Mouse (Mus musculus): ENCODE measurements around the gene Slc39a7. TPM values are rescaled to one million over a fixed set of nuclear protein-coding genes. Genes with fewer than 3 reads are reported as not detected.

The Slc39a7 gene
- polyA plus RNA-seq, 1 experiment from 2014 or later, result 56.3 TPM

- no peak for ATAC-seq (ENCODE audit: insufficient read depth)
- peaks cover 80% of the 10 kb centered on the region for H3K4me1 ChIP-seq (replicated peaks)
- peak overlapping the region; percentile 82 for H3K9ac ChIP-seq
- H3K27ac ChIP-seq (replicated peaks), result peak overlapping the region; percentile 97; the same call in 1 of the 2 replicates
- H3K9me3 ChIP-seq (replicated peaks), result no peaks in the 10 kb centered on the region
- peak overlapping the region; percentile 98 for H3K4me3 ChIP-seq (replicated peaks)
- peak overlapping the region; percentile 93 for H3K4me2 ChIP-seq
- WGBS (ENCODE audit: insufficient replicate concordance), result 77% methylated on average over 21 of the region's 21 CpGs
- H3K27me3 ChIP-seq, result peaks cover 3% of the 10 kb centered on the region; the same call in 1 of the 2 replicates
- H3K36me3 ChIP-seq (replicated peaks), result peaks cover 30% of the 10 kb centered on the region
Observed at GRCm38 (mm10) chr17:34029890-34030595, 1.4 kb downstream of the Slc39a7 start.

GRCm38 (mm10) chr17:34029150-34029889 is 2.2 kb downstream of the Slc39a7 start:
- Histone ChIP-seq H3K27me3 (peaks cover 3% of the 10 kb centered on the region; the same call in 1 of the 2 replicates), H3K4me2 (peak overlapping the region; percentile 93; the same call in 1 of the 2 replicates), H3K36me3 (replicated peaks) (peaks cover 26% of the 10 kb centered on the region), H3K9ac (no peak overlapping the region), H3K27ac (replicated peaks) (0 out of 2 replicates have a peak overlapping the region, but pooled peaks have one; percentile 97), H3K4me3 (replicated peaks) (peak overlapping the region; percentile 98; the same call in 1 of the 2 replicates), H3K4me1 (replicated peaks) (peaks cover 85% of the 10 kb centered on the region), H3K9me3 (replicated peaks) (no peaks in the 10 kb centered on the region)
- no peak for ATAC-seq (ENCODE audit: insufficient read depth)
- 73% methylated on average over 18 of the region's 18 CpGs for WGBS (ENCODE audit: insufficient replicate concordance)

GRCm38 (mm10) chr17:34028501-34029149 is 2.9 kb downstream of the Slc39a7 start:
- 81% methylated on average over 17 of the region's 17 CpGs for WGBS (ENCODE audit: insufficient replicate concordance)
- Histone ChIP-seq H3K27me3 (peaks cover 3% of the 10 kb centered on the region; the same call in 1 of the 2 replicates), H3K4me1 (replicated peaks) (peaks cover 88% of the 10 kb centered on the region), H3K27ac (replicated peaks) (peak overlapping the region; percentile 81; the same call in 1 of the 2 replicates), H3K4me2 (peak overlapping the region; percentile 99), H3K9ac (no peak overlapping the region), H3K36me3 (replicated peaks) (peaks cover 25% of the 10 kb centered on the region), H3K4me3 (replicated peaks) (peak overlapping the region; percentile 75), H3K9me3 (replicated peaks) (no peaks in the 10 kb centered on the region)
- no peak for ATAC-seq (ENCODE audit: insufficient read depth)

GRCm38 (mm10) chr17:34027656-34028223 is 3.7 kb downstream of the Slc39a7 start, which contains the start of gene H2-Ke6:
Gene H2-Ke6 (minus strand): TSS chr17:34028060.
- peaks cover 3% of the 10 kb centered on the region; the same call in 1 of the 2 replicates for H3K27me3 ChIP-seq
- H3K36me3 ChIP-seq (replicated peaks), result peaks cover 29% of the 10 kb centered on the region
- peak within 1 kb of the TSS; percentile 81 for H3K27ac ChIP-seq (replicated peaks)
- peaks cover 81% of the 10 kb centered on the region for H3K4me1 ChIP-seq (replicated peaks)
- H3K4me3 ChIP-seq (replicated peaks), result peak within 1 kb of the TSS; percentile 75
- no peaks in the 10 kb centered on the region for H3K9me3 ChIP-seq (replicated peaks)
- H3K4me2 ChIP-seq, result peak within 1 kb of the TSS; percentile 99
- peak; percentile 74 for ATAC-seq (ENCODE audit: insufficient read depth)
- under 1% methylated on average over 49 of the region's 49 CpGs for WGBS (ENCODE audit: insufficient replicate concordance)
- H3K9ac ChIP-seq, result peak within 1 kb of the TSS; percentile 67

- Histone ChIP-seq H3K27me3 (peaks cover 3% of the 10 kb centered on the region; the same call in 1 of the 2 replicates), H3K4me1 (replicated peaks) (peaks cover 74% of the 10 kb centered on the region), H3K36me3 (replicated peaks) (peaks cover 35% of the 10 kb centered on the region), H3K4me2 (peak overlapping the region; percentile 99), H3K9me3 (replicated peaks) (no peaks in the 10 kb centered on the region), H3K9ac (peak overlapping the region; percentile 67), H3K27ac (replicated peaks) (peak overlapping the region; percentile 81), H3K4me3 (replicated peaks) (peak overlapping the region; percentile 75)
- ATAC-seq (ENCODE audit: insufficient read depth), result no peak
- WGBS (ENCODE audit: insufficient replicate concordance), result 12% methylated on average over 36 of the region's 36 CpGs
Observed at GRCm38 (mm10) chr17:34026917-34027655, 4.4 kb downstream of the Slc39a7 start.

- 0 out of 2 replicates have a peak overlapping the region, but pooled peaks have one; percentile 83 for H3K4me3 ChIP-seq (replicated peaks)
- no peak for ATAC-seq (ENCODE audit: insufficient read depth)
- H3K27ac ChIP-seq (replicated peaks), result no peak overlapping the region
- peaks cover 3% of the 10 kb centered on the region; the same call in 1 of the 2 replicates for H3K27me3 ChIP-seq
- H3K9me3 ChIP-seq (replicated peaks), result no peaks in the 10 kb centered on the region
- peaks cover 42% of the 10 kb centered on the region for H3K36me3 ChIP-seq (replicated peaks)
- WGBS (ENCODE audit: insufficient replicate concordance), result 32% methylated on average over 2 of the region's 2 CpGs
- no peak overlapping the region for H3K9ac ChIP-seq
- H3K4me1 ChIP-seq (replicated peaks), result peaks cover 74% of the 10 kb centered on the region
- H3K4me2 ChIP-seq, result peak overlapping the region; percentile 99; the same call in 1 of the 2 replicates
Observed at GRCm38 (mm10) chr17:34026221-34026620, 5.3 kb downstream of the Slc39a7 start.

- H3K27me3 ChIP-seq, result peaks cover 3% of the 10 kb centered on the region; the same call in 1 of the 2 replicates
- 50% methylated on average over 7 of the region's 7 CpGs for WGBS (ENCODE audit: insufficient replicate concordance)
- peak overlapping the region; percentile 99 for H3K4me2 ChIP-seq
- H3K4me3 ChIP-seq (replicated peaks), result peak overlapping the region; percentile 83
- H3K9ac ChIP-seq, result no peak overlapping the region; the same call in 1 of the 2 replicates
- peaks cover 71% of the 10 kb centered on the region for H3K4me1 ChIP-seq (replicated peaks)
- H3K36me3 ChIP-seq (replicated peaks), result peaks cover 47% of the 10 kb centered on the region
- ATAC-seq (ENCODE audit: insufficient read depth), result no peak
- H3K27ac ChIP-seq (replicated peaks), result no peak overlapping the region
- no peaks in the 10 kb centered on the region for H3K9me3 ChIP-seq (replicated peaks)
Observed at GRCm38 (mm10) chr17:34025756-34026151, 5.7 kb downstream of the Slc39a7 start.

- Histone ChIP-seq H3K4me3 (replicated peaks) (peak overlapping the region; percentile 83), H3K27ac (replicated peaks) (peak overlapping the region; percentile 83), H3K4me2 (peak overlapping the region; percentile 99), H3K9ac (peak overlapping the region; percentile 79), H3K36me3 (replicated peaks) (peaks cover 48% of the 10 kb centered on the region), H3K4me1 (replicated peaks) (peaks cover 65% of the 10 kb centered on the region), H3K27me3 (peaks cover 3% of the 10 kb centered on the region; the same call in 1 of the 2 replicates), H3K9me3 (replicated peaks) (0 out of 2 replicates have a peak, but pooled peaks cover under 1% of the 10 kb centered on the region)
- WGBS (ENCODE audit: insufficient replicate concordance), result under 1% methylated on average over 56 of the region's 57 CpGs
- ATAC-seq (ENCODE audit: insufficient read depth), result peak; percentile 5
Observed at GRCm38 (mm10) chr17:34024861-34025755, 6.4 kb downstream of the Slc39a7 start.

- Histone ChIP-seq H3K4me1 (replicated peaks) (peaks cover 57% of the 10 kb centered on the region), H3K36me3 (replicated peaks) (peaks cover 41% of the 10 kb centered on the region), H3K27ac (replicated peaks) (peak within 1 kb of the TSS; percentile 83), H3K9ac (peak within 1 kb of the TSS; percentile 79), H3K27me3 (peaks cover 3% of the 10 kb centered on the region; the same call in 1 of the 2 replicates), H3K4me3 (replicated peaks) (peak within 1 kb of the TSS; percentile 83), H3K9me3 (replicated peaks) (peaks cover 8% of the 10 kb centered on the region), H3K4me2 (peak within 1 kb of the TSS; percentile 99)
- WGBS (ENCODE audit: insufficient replicate concordance), result under 1% methylated on average over 58 of the region's 58 CpGs
- ATAC-seq (ENCODE audit: insufficient read depth), result peak; percentile 35
Observed at GRCm38 (mm10) chr17:34024317-34024821, 7.1 kb downstream of the Slc39a7 start, which contains the start of gene Ring1. Gene Ring1 (minus strand): TSS chr17:34024680.
